9 mouse cellular contexts compared by ENCODE assay signal in the genomic region with DNA sequence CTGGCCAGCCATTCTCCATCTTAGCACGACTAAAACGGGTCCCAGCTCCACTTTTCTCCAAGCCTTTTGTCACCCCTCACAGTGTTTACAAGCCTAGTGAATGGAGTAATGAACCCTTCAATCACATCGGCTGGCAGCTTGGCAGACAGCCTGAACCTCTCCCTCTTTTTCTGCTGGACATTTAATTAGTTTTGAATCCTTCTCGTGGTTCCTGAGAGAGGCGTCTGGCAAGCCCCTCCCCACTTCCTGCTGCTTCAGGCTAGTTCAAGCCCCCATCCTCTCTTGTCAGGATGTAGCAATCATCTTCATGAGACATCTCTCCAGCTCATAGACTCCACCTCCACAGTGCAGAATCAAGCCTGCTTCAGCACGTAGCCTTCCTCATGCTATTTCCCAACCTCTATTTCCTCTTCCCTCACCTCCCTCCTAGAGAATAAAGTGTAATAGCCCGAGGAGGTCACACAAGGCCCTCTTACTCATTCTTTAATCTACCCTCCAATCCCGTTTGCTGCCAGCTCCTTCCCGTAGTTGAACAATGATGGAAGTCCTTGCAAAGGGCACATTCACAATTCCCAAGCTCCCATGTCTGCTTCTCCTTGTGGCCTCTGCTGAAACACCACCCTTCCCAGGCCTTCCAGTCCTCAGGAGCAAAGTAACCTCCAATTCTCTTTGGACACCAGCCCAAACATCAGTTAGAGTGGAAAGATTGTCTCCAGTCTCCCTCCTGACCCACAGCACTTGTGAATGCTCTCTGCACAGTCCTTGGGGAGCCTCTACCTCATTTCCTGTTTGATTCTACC. TPM values are rescaled to one million over a fixed set of nuclear protein-coding genes. Genes with fewer than 3 reads are reported as not detected.
DNase-seq lines count a peak whose midpoint lies in the region; ATAC-seq lines count a peak whose summit lies in the region.
"Had no signal": no experiment of that assay in that cellular context is flagged by ENCODE, and none has a peak within 500 bp of the region (broad histone marks: within the 10 kb centered on the region; RNA-seq: fewer than 3 reads in every experiment).

No protein-coding gene starts in this region.

- peaks cover 16% of the 10 kb centered on the region for H3K4me1 ChIP-seq in forebrain, embryonic 14.5 days (ENCODE audit: control insufficient read depth, insufficient read depth, low read length)
- peaks cover 14% of the 10 kb centered on the region; the same call in 1 of the 2 replicates for H3K4me1 ChIP-seq in kidney, embryonic 14.5 days (ENCODE audit: control insufficient read depth, insufficient read depth, low read length)

- intact Hi-C loops in left cerebral cortex, postnatal 4 days (cut with DNase I) = no loop called here
- intact Hi-C loops in left cerebral cortex, postnatal 14 days (cut with DNase I) = no loop called here

- peaks cover 2% of the 10 kb centered on the region; the same call in 1 of the 2 replicates for H3K36me3 ChIP-seq in forebrain, embryonic 14.5 days (ENCODE audit: control insufficient read depth, insufficient read depth, low read length)
- H3K36me3 ChIP-seq in kidney, embryonic 14.5 days (ENCODE audit: control insufficient read depth, insufficient read depth, low read length) = peaks cover 11% of the 10 kb centered on the region; the same call in 1 of the 2 replicates

- ATAC-seq in forebrain, embryonic 14.5 days = peak; percentile 96
- peak; percentile 68; the same call in 1 of the 2 replicates for ATAC-seq in kidney, embryonic 14.5 days (ENCODE audit: low FRiP score, low TSS enrichment)
- ATAC-seq in inflammation-experienced regulatory T-cells, adult 6 months = no peak
- ATAC-seq in cerebellum, adult (ENCODE audit: insufficient number of reproducible peaks, low FRiP score, low TSS enrichment) = no peak

- H3K9ac ChIP-seq in forebrain, embryonic 14.5 days (ENCODE audit: low read length) = no peak overlapping the region
- no peak overlapping the region for H3K9ac ChIP-seq in kidney, embryonic 14.5 days (ENCODE audit: low read depth, low read length)

- DNase-seq in left cerebral cortex, postnatal 4 days = peak; percentile 30
- no peak for DNase-seq in left cerebral cortex, postnatal 14 days (ENCODE audit: low spot score in 2 of 2)
- DNase-seq in forebrain, embryonic 14.5 days (ENCODE audit: low spot score) = peak; percentile 95
- DNase-seq in lung, postnatal 4 days = peak; percentile 51 to 71
- no peak for DNase-seq in testis, postnatal 14 days (ENCODE audit: low spot score)

- WGBS in forebrain, embryonic 14.5 days = 2% methylated on average over 9 of the region's 9 CpGs
- WGBS in kidney, embryonic 14.5 days = 10% methylated on average over 9 of the region's 9 CpGs

- H3K27ac ChIP-seq in forebrain, embryonic 14.5 days (ENCODE audit: low read depth, low read length) = peak overlapping the region; percentile 63
- H3K27ac ChIP-seq in kidney, embryonic 14.5 days (ENCODE audit: low read depth, low read length) = no peak overlapping the region

- no peak overlapping the region for H3K4me3 ChIP-seq in forebrain, embryonic 14.5 days (ENCODE audit: low read depth, low read length)
- no peak overlapping the region for H3K4me3 ChIP-seq in kidney, embryonic 14.5 days (ENCODE audit: low read length)

- H3K27me3 ChIP-seq in forebrain, embryonic 14.5 days (replicated peaks; ENCODE audit: control insufficient read depth, insufficient read depth, low read length) = no peaks in the 10 kb centered on the region
- no peaks in the 10 kb centered on the region for H3K27me3 ChIP-seq in kidney, embryonic 14.5 days (ENCODE audit: control insufficient read depth, insufficient read depth, low read length)

- H3K4me2 ChIP-seq in forebrain, embryonic 14.5 days (ENCODE audit: low read length) = peak overlapping the region; percentile 20; the same call in 1 of the 2 replicates
- H3K4me2 ChIP-seq in kidney, embryonic 14.5 days (replicated peaks; ENCODE audit: low read depth, low read length) = no peak overlapping the region

- H3K9me3 ChIP-seq in forebrain, embryonic 14.5 days (replicated peaks; ENCODE audit: control insufficient read depth, low read length) = no peaks in the 10 kb centered on the region
- no peaks in the 10 kb centered on the region for H3K9me3 ChIP-seq in kidney, embryonic 14.5 days (ENCODE audit: control insufficient read depth, low read length)

RNA-seq across cellular contexts. Expression of gene Tspan12, which starts 12.1 kb away (rescaled TPM):
- total RNA-seq in left cerebral cortex, postnatal 4 days (2021) = 10 to 100 TPM; 21.1 to 23.3 TPM
- total RNA-seq in left cerebral cortex, postnatal 14 days (2021) = 10 to 100 TPM; 25.9 to 26.1 TPM
- polyA plus RNA-seq in forebrain, embryonic 14.5 days (2014; fragmentation: Nextera tagmentation; extraction: Ambion mirVana) = 57.1 and 60.7 TPM in 2 replicates
- polyA plus RNA-seq in kidney, embryonic 14.5 days (2014; fragmentation: Nextera tagmentation; extraction: Ambion mirVana) = 52.2 and 61.8 TPM in 2 replicates
- polyA plus RNA-seq in inflammation-experienced regulatory T-cells, adult 6 months (2017; shearing (Covaris generic)) = not detected
- total RNA-seq: neutrophil, adult 5-6 weeks had no signal

Comparison
In these comparisons a context has a peak if more than half of its experiments do, and no peak if none do; other contexts are left out.
1. DNase-seq: peak in left cerebral cortex, postnatal 4 days (single experiment), forebrain, embryonic 14.5 days (single experiment) and lung, postnatal 4 days (2 of 2); none in left cerebral cortex, postnatal 14 days (0 of 2) and testis, postnatal 14 days (single experiment).
2. ATAC-seq: peak in forebrain, embryonic 14.5 days (single experiment) and kidney, embryonic 14.5 days (single experiment); none in inflammation-experienced regulatory T-cells, adult 6 months (single experiment) and cerebellum, adult (single experiment).
3. RNA of gene Tspan12, which starts 12.1 kb away (polyA plus RNA-seq): 52.2 to 61.8 TPM in kidney, embryonic 14.5 days and 57.1 to 60.7 TPM in forebrain, embryonic 14.5 days; not detected in inflammation-experienced regulatory T-cells, adult 6 months; every median in the first group is over 10 times any median in the second.